Mouse (Mus musculus): ENCODE measurements at regions not wholly inside any gene's neighbourhood (a gene's known extent, or its start where the extent isn't known, plus 50 kb on each side); places are given as distances from the start of the nearest gene placed in this dataset.

DNA sequence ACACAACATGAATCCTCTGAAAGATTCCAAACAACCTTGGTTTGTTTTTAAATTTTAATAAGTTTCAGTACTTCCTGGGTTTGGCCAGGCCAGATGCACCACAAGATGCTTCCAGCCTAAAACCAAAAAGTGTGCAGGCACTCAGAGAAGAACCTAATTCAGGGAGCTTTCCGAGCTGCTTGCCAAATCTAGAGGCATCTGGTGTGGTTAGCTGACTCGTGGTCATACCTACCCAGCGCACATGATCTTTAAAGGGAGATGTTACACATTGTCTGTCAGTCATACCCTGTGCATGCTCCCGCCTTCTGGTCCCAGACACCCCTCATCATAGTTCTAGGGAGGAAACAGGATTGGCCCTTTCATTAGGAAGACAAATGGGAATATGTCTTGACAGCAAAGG is 252.7 kb upstream of the Far2 start:
- TF ChIP-seq CTCF (IDR thresholded peaks at IDR 0.05; ENCODE audit: control insufficient read depth, insufficient read depth, insufficient replicate concordance, low read depth, low read length) (no peak), POLR2A (IDR thresholded peaks at IDR 0.05; ENCODE audit: control insufficient read depth, low read depth, low read length) (no peak)
